Mouse (Mus musculus) lung, embryonic 15.5 days (tissue): ENCODE measurements around the gene Lgals2. TPM values are rescaled to one million over a fixed set of nuclear protein-coding genes. Genes with fewer than 3 reads are reported as not detected.
"Not testable (repeated sequence)": the region's sequence is repeated elsewhere in the genome, so short reads cannot be mapped to it uniquely, and the experiment has no call there.

Experiments used
- ATAC-seq: fragments of 200-750 bp; cut with Nextera tagmentation; 2 replicates; pipeline ENCODE4 v1.8.0; 2017; ENCODE audit warnings: moderate number of reproducible peaks, borderline replicate concordance; ENCODE audit not compliant: low FRiP score, low TSS enrichment; ENCODE audit errors: extremely low read depth
- H3K27ac ChIP-seq: fragments of 300-500 bp; sonication (generic); 2 replicates; pipeline ENCODE4 v1.5.1; 2015; ENCODE audit warnings: moderate library complexity, mild to moderate bottlenecking, inconsistent platforms
- H3K27me3 ChIP-seq: fragments of 300-500 bp; sonication (generic); 2 replicates; pipeline ENCODE4 v1.6.1; 2015; ENCODE audit warnings: inconsistent platforms
- H3K36me3 ChIP-seq: fragments of 300-500 bp; sonication (generic); 2 replicates; pipeline ENCODE4 v1.6.1; 2015; ENCODE audit warnings: inconsistent platforms
- H3K4me1 ChIP-seq: fragments of 300-500 bp; sonication (generic); 2 replicates; pipeline ENCODE4 v1.6.1; 2015; ENCODE audit warnings: inconsistent platforms
- H3K4me2 ChIP-seq: fragments of 300-500 bp; sonication (generic); 2 replicates; pipeline ENCODE4 v1.6.1; 2015; ENCODE audit warnings: inconsistent platforms, mild to moderate bottlenecking, moderate library complexity
- H3K4me3 ChIP-seq: fragments of 300-500 bp; sonication (generic); 2 replicates; pipeline ENCODE4 v1.5.1; 2015; ENCODE audit warnings: mild to moderate bottlenecking, inconsistent platforms
- H3K9ac ChIP-seq: fragments of 300-500 bp; sonication (generic); 2 replicates; pipeline ENCODE4 v1.6.1; 2015; ENCODE audit warnings: inconsistent platforms
- H3K9me3 ChIP-seq: fragments of 300-500 bp; sonication (generic); 2 replicates; pipeline ENCODE4 v1.6.1; 2016; ENCODE audit warnings: inconsistent platforms
- WGBS: fragments of 180-500 bp; shearing (Covaris S2); methylation state at CpG from one replicate; pipeline ENCODE4 v1.1.7; 2015; 5-methylcytosine and 5-hydroxymethylcytosine counted together
- polyA plus RNA-seq: library from polyadenylated mRNA; unstranded; fragments of >200 nt; fragmentation: Nextera tagmentation; extraction: Ambion mirVana; gene quantifications from 2 replicates; pipeline ENCODE4 v1.2.1, GENCODE M21; 2015

Lgals2 gene
- polyA plus RNA-seq, 1 experiment from 2014 or later, result 0.72 TPM

DNA sequence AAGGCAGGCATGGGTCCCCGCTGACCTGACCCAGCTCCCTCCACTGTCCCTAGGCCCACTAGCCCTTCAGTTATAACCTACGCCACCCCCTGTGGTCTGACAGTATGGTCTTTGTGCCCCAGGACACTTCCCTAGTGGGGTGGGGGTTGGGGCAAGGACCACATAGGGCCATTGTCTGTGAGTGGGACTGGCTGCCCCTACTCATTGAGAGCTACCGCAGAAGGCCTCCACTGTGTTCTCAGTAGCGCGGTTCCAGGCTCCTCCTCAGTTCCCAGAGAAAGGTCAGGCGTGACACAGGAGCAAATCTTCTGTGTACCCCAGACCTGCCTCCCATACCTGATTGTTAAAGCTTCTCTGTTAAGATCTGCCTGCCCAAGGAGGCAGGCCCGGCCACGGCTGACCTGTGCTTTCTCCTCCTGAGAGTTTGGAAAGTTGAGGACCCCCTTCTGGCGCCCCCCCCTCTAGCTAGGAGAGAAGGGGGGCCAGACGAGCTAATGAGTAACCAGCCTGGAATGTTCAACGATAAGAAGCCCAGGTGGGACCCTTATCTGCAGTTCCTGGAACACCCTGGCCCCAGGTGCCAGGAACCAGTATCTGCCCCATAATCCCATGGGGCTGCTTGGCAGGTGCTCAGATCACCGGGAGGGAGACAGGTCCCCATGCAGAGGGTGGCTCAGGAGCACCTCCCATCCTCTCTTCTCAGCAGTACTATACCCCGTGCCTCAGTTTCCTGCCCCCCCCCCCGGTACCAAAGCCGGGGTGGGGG lies 5.1 kb downstream of the Lgals2 start:
- H3K27ac ChIP-seq, result peak overlapping the region; percentile 83
- ATAC-seq, result peak; percentile 40
- H3K27me3 ChIP-seq, result no peaks in the 10 kb centered on the region
- peaks cover 67% of the 10 kb centered on the region for H3K4me1 ChIP-seq
- H3K9me3 ChIP-seq, result no peaks in the 10 kb centered on the region
- H3K4me2 ChIP-seq, result no peak overlapping the region
- peaks cover 36% of the 10 kb centered on the region for H3K36me3 ChIP-seq
- no peak overlapping the region for H3K9ac ChIP-seq
- WGBS, result 40% methylated on average over 15 of the region's 15 CpGs
- no peak overlapping the region for H3K4me3 ChIP-seq

DNA sequence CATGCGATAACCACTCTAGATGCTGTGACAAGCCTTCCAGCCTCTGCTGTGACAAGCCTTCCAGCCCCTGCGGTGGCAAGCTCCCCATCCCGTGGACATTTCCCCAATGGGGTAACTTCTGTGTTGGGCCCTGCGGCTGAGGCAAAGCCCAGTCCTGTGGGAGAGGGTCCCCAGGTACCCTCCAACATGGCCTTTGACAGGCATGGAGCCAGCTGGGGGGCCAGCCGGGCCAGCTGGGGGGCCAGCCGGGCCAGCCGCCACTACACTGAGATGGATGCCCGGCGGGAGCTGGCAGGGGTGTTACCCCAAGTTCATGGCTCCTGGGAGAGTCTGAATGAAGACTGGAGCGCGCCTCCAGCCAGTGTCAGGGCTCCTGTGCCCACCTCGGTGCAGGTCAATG lies 5.8 kb downstream of the Lgals2 start:
- Histone ChIP-seq H3K9ac (0 out of 2 replicates have a peak overlapping the region, but pooled peaks have one; percentile 5), H3K27me3 (no peaks in the 10 kb centered on the region), H3K9me3 (no peaks in the 10 kb centered on the region), H3K4me1 (peaks cover 74% of the 10 kb centered on the region), H3K27ac (peak overlapping the region; percentile 83), H3K36me3 (peaks cover 36% of the 10 kb centered on the region), H3K4me3 (no peak overlapping the region), H3K4me2 (no peak overlapping the region)
- 77% methylated on average over 12 of the region's 12 CpGs for WGBS
- ATAC-seq, result no peak

DNA sequence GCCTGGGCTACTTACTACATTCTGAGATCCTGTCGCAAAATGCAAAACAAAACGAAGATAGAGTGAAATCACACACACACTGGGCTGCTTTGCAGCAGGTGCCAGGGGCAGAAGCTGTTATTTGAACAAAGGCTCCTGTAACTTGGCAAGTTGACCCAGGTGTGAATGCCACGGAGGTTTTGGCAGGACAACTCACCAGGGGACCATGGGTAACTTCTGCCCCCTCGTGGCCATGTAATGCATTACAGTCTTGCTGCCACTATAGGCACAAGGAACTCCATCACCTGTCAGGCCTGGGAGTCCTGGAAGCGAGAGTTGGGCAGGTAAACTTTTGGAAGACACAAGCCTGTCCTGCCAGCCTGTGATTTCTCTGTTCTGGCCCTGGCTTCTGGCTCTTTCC lies 6.9 kb downstream of the Lgals2 start:
- H3K36me3 ChIP-seq, result peaks cover 36% of the 10 kb centered on the region
- ATAC-seq, result no peak
- no peak overlapping the region for H3K9ac ChIP-seq
- H3K4me1 ChIP-seq, result peaks cover 84% of the 10 kb centered on the region
- no peaks in the 10 kb centered on the region for H3K9me3 ChIP-seq
- H3K4me2 ChIP-seq, result no peak overlapping the region
- peak overlapping the region; percentile 61 for H3K27ac ChIP-seq
- WGBS, result 20% methylated on average over 5 of the region's 5 CpGs
- H3K27me3 ChIP-seq, result no peaks in the 10 kb centered on the region
- H3K4me3 ChIP-seq, result no peak overlapping the region

- Histone ChIP-seq H3K4me2 (peak overlapping the region; percentile 75; the same call in 1 of the 2 replicates), H3K27ac (peak overlapping the region; percentile 98; the same call in 1 of the 2 replicates), H3K4me1 (peaks cover 86% of the 10 kb centered on the region), H3K36me3 (peaks cover 36% of the 10 kb centered on the region)
- not testable (repeated sequence) for H3K9ac ChIP-seq, H3K9me3 ChIP-seq, H3K4me3 ChIP-seq, H3K27me3 ChIP-seq, ATAC-seq
- 57% methylated on average over 7 of the region's 7 CpGs for WGBS
Observed at GRCm38 (mm10) chr15:78846805-78847204, 8.5 kb downstream of the Lgals2 start.

- Histone ChIP-seq H3K4me3 (peak overlapping the region; percentile 66; the same call in 1 of the 2 replicates), H3K9ac (peak overlapping the region; percentile 38; the same call in 1 of the 2 replicates)
Observed at GRCm38 (mm10) chr15:78846352-78846751, 9.0 kb downstream of the Lgals2 start.

DNA sequence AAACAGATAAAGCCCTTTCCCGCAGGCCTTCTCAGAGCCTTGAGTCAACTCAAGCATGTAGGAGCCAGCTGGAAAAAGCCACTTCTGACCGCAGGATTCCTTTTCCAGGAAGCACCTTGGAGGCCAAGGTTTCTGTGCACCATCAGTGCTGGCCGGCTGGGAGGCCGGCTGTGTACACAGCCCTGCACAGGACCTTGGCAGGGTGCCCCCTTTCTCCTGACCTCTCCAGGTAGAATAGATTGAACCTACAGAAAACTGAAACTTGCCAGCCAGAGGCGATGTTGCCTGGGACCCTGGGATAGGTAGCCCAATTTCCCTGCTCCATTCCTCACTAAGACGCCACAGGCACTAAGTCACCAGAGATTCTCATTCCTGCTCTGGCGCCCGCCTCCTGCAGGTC lies 9.5 kb downstream of the Lgals2 start:
- Histone ChIP-seq H3K9me3 (no peaks in the 10 kb centered on the region), H3K4me2 (peak overlapping the region; percentile 75), H3K9ac (peak overlapping the region; percentile 38), H3K27ac (peak overlapping the region; percentile 98), H3K36me3 (peaks cover 36% of the 10 kb centered on the region), H3K27me3 (no peaks in the 10 kb centered on the region), H3K4me1 (peaks cover 87% of the 10 kb centered on the region), H3K4me3 (peak overlapping the region; percentile 66)
- ATAC-seq, result no peak
- 47% methylated on average over 8 of the region's 8 CpGs for WGBS

More at GRCm38 (mm10) chr15:78846352-78846751, 9.0 kb downstream of the Lgals2 start:
- no peaks in the 10 kb centered on the region for H3K27me3 ChIP-seq
- no peak for ATAC-seq
- H3K36me3 ChIP-seq, result peaks cover 36% of the 10 kb centered on the region
- H3K27ac ChIP-seq, result peak overlapping the region; percentile 98
- WGBS, result 55% methylated on average over 8 of the region's 8 CpGs
- H3K4me2 ChIP-seq, result peak overlapping the region; percentile 75
- no peaks in the 10 kb centered on the region for H3K9me3 ChIP-seq
- peaks cover 87% of the 10 kb centered on the region for H3K4me1 ChIP-seq

GRCm38 (mm10) chr15:78845321-78845720 lies 10.0 kb downstream of the Lgals2 start:
- Histone ChIP-seq H3K4me2 (peak overlapping the region; percentile 75), H3K9ac (peak overlapping the region; percentile 38), H3K4me3 (peak overlapping the region; percentile 66), H3K4me1 (peaks cover 87% of the 10 kb centered on the region), H3K27ac (peak overlapping the region; percentile 98), H3K27me3 (no peaks in the 10 kb centered on the region), H3K36me3 (peaks cover 36% of the 10 kb centered on the region), H3K9me3 (no peaks in the 10 kb centered on the region)
- no peak for ATAC-seq
- WGBS, result 27% methylated on average over 11 of the region's 11 CpGs

DNA sequence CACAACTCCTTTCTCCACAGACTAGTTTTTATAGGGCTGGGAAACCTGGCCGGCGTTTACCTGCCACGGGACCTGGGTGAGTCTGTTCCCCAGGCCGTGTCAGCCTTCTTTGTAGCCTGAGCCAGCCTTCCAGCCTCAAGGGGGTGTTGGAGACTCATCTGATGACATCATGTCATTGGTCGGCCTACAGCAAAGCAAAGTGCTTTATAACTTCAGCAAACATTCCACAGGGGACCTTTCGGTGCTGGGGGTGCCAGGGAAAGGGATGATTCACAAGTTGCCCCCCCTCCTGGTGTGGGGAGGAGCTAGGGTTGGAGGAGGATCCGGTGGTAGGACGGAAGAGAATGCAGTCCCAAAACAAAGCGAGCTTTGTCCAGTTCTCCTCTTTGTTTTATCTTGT lies 10.5 kb downstream of the Lgals2 start:
- H3K9ac ChIP-seq, result peak overlapping the region; percentile 96
- H3K4me2 ChIP-seq, result peak overlapping the region; percentile 75
- peak overlapping the region; percentile 98 for H3K27ac ChIP-seq
- WGBS, result 9% methylated on average over 9 of the region's 9 CpGs
- ATAC-seq, result no peak
- peaks cover 87% of the 10 kb centered on the region for H3K4me1 ChIP-seq
- H3K4me3 ChIP-seq, result peak overlapping the region; percentile 66
- no peaks in the 10 kb centered on the region for H3K9me3 ChIP-seq
- H3K27me3 ChIP-seq, result no peaks in the 10 kb centered on the region
- H3K36me3 ChIP-seq, result peaks cover 30% of the 10 kb centered on the region

DNA sequence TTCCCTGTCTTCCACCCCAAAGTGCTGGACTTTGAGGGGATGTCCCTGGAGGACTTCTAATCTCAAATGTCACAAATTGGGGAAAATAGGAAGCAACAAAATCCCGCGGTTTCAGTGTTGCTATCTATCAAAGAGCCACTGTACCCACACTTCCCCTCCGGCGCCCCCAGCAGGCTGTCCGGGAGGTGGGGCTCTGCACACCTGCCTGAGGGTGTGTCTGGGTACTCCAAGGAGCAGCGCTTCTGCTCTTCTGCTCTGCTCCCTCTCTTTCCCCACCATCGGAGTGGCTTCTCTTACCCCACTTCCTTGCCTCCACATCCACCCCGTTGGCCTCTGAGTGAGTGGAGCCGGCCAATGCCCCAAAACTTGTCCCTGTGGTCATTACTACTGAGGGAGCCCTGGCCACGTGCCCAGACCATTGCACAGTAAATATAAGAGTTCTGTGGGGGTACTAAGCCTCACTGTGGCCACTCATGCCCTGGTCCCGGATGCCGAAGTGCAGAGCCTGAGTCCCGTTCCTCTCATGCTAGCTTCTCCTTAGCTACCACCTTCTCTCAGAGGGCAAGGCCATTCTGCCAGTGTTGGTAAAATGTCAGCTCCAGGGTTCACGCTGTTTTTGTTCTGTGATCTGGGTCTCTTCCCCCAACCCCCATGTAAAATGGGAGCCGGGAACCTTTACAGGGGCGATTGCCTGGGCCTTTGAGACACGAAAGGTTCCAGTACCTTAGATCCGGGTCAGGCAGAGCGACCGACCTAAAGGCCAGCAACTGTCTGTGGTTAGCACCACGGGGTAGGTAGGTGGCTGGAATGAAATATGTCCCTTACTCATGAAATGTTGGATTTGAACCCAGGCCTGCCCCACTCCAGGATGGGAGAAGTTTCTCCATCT lies 11.5 kb downstream of the Lgals2 start:
- WGBS, result 18% methylated on average over 21 of the region's 21 CpGs
- Histone ChIP-seq H3K9me3 (no peaks in the 10 kb centered on the region), H3K4me3 (peak overlapping the region; percentile 66), H3K27me3 (no peaks in the 10 kb centered on the region), H3K36me3 (peaks cover 21% of the 10 kb centered on the region), H3K27ac (peak overlapping the region; percentile 98), H3K9ac (peak overlapping the region; percentile 96), H3K4me2 (peak overlapping the region; percentile 75), H3K4me1 (peaks cover 87% of the 10 kb centered on the region)
- ATAC-seq, result no peak

DNA sequence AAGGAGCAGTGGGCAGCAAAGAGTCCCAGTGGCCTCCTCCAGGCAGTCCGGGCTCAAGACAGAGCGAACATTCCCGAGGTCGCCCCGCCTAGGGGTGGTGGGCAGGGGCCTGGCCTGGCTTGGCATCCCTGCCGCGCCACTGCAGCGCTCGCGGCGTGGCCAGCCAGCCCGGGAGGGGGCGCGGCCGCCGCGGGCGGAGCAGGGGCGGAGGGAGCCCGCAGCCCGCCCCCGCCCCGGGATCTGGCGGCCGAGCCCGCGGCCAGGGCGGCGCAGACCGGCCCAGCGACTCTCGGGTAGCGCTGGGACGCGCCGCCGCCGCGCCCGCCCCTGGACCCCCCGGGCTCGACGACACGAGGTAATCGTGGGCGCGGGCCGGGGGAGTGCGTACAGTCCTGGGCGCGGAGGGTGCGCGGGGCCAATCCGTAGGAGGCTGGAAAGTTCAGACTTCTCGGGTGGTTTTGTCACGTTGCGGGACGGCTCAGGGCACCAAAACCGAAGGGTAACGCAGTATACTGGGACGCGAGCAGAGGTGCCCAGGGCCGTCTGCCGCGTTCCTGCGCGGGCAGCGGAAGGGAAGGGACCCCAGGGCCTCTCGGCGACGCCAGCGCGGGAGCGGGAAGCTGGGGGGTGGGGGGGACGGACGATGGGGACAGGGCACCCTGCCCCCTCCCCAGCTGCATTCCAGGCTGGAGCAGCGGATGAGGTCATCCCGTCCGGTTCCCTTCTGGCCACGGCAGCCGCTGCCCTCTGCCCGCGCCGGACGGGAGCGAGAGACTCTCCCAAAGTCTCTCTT lies 12.8 kb downstream of the Lgals2 start, which contains the start of gene Cdc42ep1:
TSS of gene Cdc42ep1 (plus strand) at position 254 of the 793 bp plus-strand sequence.
- Histone ChIP-seq H3K9ac (peak within 1 kb of the TSS; percentile 96), H3K4me2 (peak within 1 kb of the TSS; percentile 75), H3K27ac (peak within 1 kb of the TSS; percentile 98), H3K4me1 (peaks cover 76% of the 10 kb centered on the region), H3K9me3 (no peaks in the 10 kb centered on the region), H3K36me3 (peaks cover 12% of the 10 kb centered on the region), H3K4me3 (peak within 1 kb of the TSS; percentile 66), H3K27me3 (no peaks in the 10 kb centered on the region)
- peak; percentile 83 for ATAC-seq
- WGBS, result under 1% methylated on average over 80 of the region's 86 CpGs
